Comparison of ENCODE assay signal across 10 mouse cellular contexts in the genomic region with DNA sequence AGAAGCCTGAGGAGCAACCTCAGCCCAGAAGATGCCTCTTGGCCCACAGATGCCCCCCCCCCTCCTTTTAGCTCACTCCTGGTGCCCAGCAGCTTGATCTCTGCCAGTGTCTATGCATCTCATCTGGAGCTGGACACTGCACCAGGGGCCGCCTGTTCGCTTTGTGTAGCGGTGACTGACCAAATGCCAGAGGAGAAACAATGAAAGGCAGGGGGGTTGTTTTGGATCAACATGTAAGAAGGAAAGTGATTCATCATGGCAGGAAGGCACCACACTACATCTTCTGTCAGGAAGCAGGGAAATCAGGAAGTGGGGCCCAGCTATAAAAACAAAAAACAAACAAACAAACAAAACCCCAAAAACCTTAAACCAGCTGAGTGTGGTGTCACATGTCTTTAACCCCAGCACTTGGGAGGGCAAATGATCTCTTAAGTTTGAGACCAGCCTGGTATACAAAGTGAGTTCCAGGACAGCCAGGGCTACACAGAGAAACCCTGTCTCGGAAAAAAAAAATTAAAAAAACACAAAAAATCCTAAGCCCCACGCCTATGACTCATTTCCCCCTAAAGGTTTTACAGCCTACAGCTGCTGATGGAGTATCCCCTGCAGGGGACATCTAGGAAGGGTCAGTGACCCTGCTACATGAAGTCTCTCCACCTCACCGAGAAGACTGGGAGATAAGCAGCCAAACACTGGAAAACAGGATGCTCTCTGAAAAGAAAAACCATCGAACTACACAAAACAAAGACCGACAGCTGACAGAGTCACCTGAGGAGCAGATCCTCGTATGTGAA. TPM values are rescaled to one million over a fixed set of nuclear protein-coding genes. Genes with fewer than 3 reads are reported as not detected.
DNase-seq lines count a peak whose midpoint lies in the region; ATAC-seq and TF ChIP-seq lines count a peak whose summit lies in the region.
"Had no signal": no experiment of that assay in that cellular context is flagged by ENCODE, and none has a peak within 500 bp of the region (broad histone marks: within the 10 kb centered on the region; RNA-seq: fewer than 3 reads in every experiment).

No protein-coding gene starts in this region.

- intact Hi-C loops in heart, adult 2 months (cut with DNase I) = loop anchor here (2.0 to 5.0 kb wide), 2 partner anchors 15 to 39 kb away; no protein-coding TSS in a partner anchor

- H3K27me3 ChIP-seq in heart, adult 2 months (ENCODE audit: control insufficient read depth, insufficient read depth, low read length) = no peaks in the 10 kb centered on the region
- H3K27me3 ChIP-seq in lung, postnatal 0 days (replicated peaks; ENCODE audit: insufficient read depth, low read length) = no peaks in the 10 kb centered on the region
- peaks cover 31% of the 10 kb centered on the region for H3K27me3 ChIP-seq in liver, embryonic 12.5 days (replicated peaks)

- no peak overlapping the region for H3K4me3 ChIP-seq in heart, adult 2 months
- no peak overlapping the region for H3K4me3 ChIP-seq in lung, postnatal 0 days (ENCODE audit: low read depth, low read length)
- H3K4me3 ChIP-seq in embryonic fibroblast, embryonic 13.5 days (ENCODE audit: insufficient read depth, low read length) = no peak overlapping the region
- no peak overlapping the region for H3K4me3 ChIP-seq in liver, embryonic 12.5 days

- no peak for TF ChIP-seq CTCF in heart, adult 2 months (IDR thresholded peaks at IDR 0.05)
- TF ChIP-seq CTCF in lung, postnatal 0 days (IDR thresholded peaks at IDR 0.05) = no peak
- no peak for TF ChIP-seq CTCF in embryonic fibroblast, embryonic 13.5 days (IDR thresholded peaks at IDR 0.05; ENCODE audit: borderline replicate concordance, insufficient read depth, low read length)

- no peaks in the 10 kb centered on the region; the same call in 1 of the 2 replicates for H3K9me3 ChIP-seq in lung, postnatal 0 days (ENCODE audit: low read length)
- H3K9me3 ChIP-seq in liver, embryonic 12.5 days (replicated peaks) = 0 out of 2 replicates have a peak, but pooled peaks cover 4% of the 10 kb centered on the region

- H3K4me2 ChIP-seq in lung, postnatal 0 days (replicated peaks; ENCODE audit: low read depth, low read length) = no peak overlapping the region
- H3K4me2 ChIP-seq in liver, embryonic 12.5 days = no peak overlapping the region

- peak; percentile 53; the same call in 1 of the 2 replicates for ATAC-seq in lung, postnatal 0 days
- no peak for ATAC-seq in liver, embryonic 12.5 days

- H3K4me1 ChIP-seq in heart, adult 2 months (ENCODE audit: control insufficient read depth, insufficient read depth, low read length) = peaks cover 15% of the 10 kb centered on the region
- no peaks in the 10 kb centered on the region for H3K4me1 ChIP-seq in lung, postnatal 0 days (ENCODE audit: insufficient read depth, low read depth, low read length)
- H3K4me1 ChIP-seq in embryonic fibroblast, embryonic 13.5 days (ENCODE audit: control insufficient read depth, insufficient read depth, low read length) = peaks cover 10% of the 10 kb centered on the region
- H3K4me1 ChIP-seq in liver, embryonic 12.5 days = peaks cover 18% of the 10 kb centered on the region

- no peaks in the 10 kb centered on the region for H3K79me2 ChIP-seq in heart, adult 2 months (replicated peaks; ENCODE audit: control insufficient read depth, insufficient read depth, low read length)

- TF ChIP-seq POLR2A in heart, adult 2 months (IDR thresholded peaks at IDR 0.05; ENCODE audit: insufficient read depth, low read depth, low read length) = no peak
- no peak for TF ChIP-seq POLR2A in embryonic fibroblast, embryonic 13.5 days (IDR thresholded peaks at IDR 0.05; ENCODE audit: low read depth, low read length)

- 47% methylated on average over 9 of the region's 9 CpGs for WGBS in heart, adult 2 months
- 50% methylated on average over 9 of the region's 9 CpGs for WGBS in lung, postnatal 0 days
- 44% methylated on average over 9 of the region's 9 CpGs for WGBS in liver, embryonic 12.5 days (ENCODE audit: insufficient replicate concordance)

- no peak overlapping the region for H3K9ac ChIP-seq in heart, adult 2 months (ENCODE audit: low read depth, low read length)
- H3K9ac ChIP-seq in lung, postnatal 0 days (replicated peaks; ENCODE audit: low read depth) = no peak overlapping the region
- H3K9ac ChIP-seq in liver, embryonic 12.5 days = no peak overlapping the region

- no peak for DNase-seq in heart, adult 2 months
- DNase-seq in heart, adult 9 months (ENCODE audit: low spot score in 2 of 2) = no peak
- DNase-seq in lung, postnatal 0 days (ENCODE audit: low spot score) = peak; percentile 27
- no peak for DNase-seq in lung, postnatal 10 days
- no peak for DNase-seq in right cerebral cortex, postnatal 4 days
- DNase-seq in thymus, postnatal 0 days (ENCODE audit: low spot score) = no peak
- DNase-seq: lung, postnatal 14 days; right cerebral cortex, adult 18-20 months had no signal

- H3K36me3 ChIP-seq in heart, adult 2 months (ENCODE audit: control insufficient read depth, insufficient read depth, low read length) = no peaks in the 10 kb centered on the region
- no peaks in the 10 kb centered on the region for H3K36me3 ChIP-seq in lung, postnatal 0 days (ENCODE audit: insufficient read depth, low read length)
- no peaks in the 10 kb centered on the region for H3K36me3 ChIP-seq in liver, embryonic 12.5 days

- no peak for TF ChIP-seq EP300 in heart, adult 2 months (IDR thresholded peaks at IDR 0.05; ENCODE audit: insufficient read depth, low read depth, low read length)
- TF ChIP-seq EP300 in lung, postnatal 0 days (IDR thresholded peaks at IDR 0.05) = no peak

- peak overlapping the region; percentile 72 for H3K27ac ChIP-seq in heart, adult 2 months
- no peak overlapping the region for H3K27ac ChIP-seq in lung, postnatal 0 days (ENCODE audit: low read length)
- H3K27ac ChIP-seq in embryonic fibroblast, embryonic 13.5 days (ENCODE audit: insufficient read depth, low read length) = peak overlapping the region; percentile 2; the same call in 1 of the 2 replicates
- H3K27ac ChIP-seq in liver, embryonic 12.5 days = peak overlapping the region; percentile 3; the same call in 1 of the 2 replicates

RNA-seq across cellular contexts. Expression of gene Pi16, which starts 1.6 kb away (rescaled TPM):
- total RNA-seq in heart, adult 2 months (2021) = 10 to 100 TPM; 24.1 to 40.7 TPM
- 63.1 and 73.5 TPM in 2 replicates for polyA plus RNA-seq in heart, adult 2 months (2012; rRNA removed)
- polyA plus RNA-seq in lung, postnatal 0 days (2015; fragmentation: Nextera tagmentation; extraction: Ambion mirVana) = 2.2 and 2.8 TPM in 2 replicates
- 0.23 and 0.61 TPM in 2 replicates for polyA plus RNA-seq in embryonic fibroblast, embryonic 13.5 days (2011; ENCODE audit: insufficient read length, low read depth, missing spikeins)
- polyA plus RNA-seq in liver, embryonic 12.5 days (2016; fragmentation: Nextera tagmentation; extraction: Ambion mirVana) = 0.37 and 0.59 TPM in 2 replicates
- 3.7 and 4.4 TPM in 2 replicates for polyA plus RNA-seq in thymus, postnatal 0 days (2015; fragmentation: Nextera tagmentation; extraction: Ambion mirVana)

RNA-seq across cellular contexts. Expression of gene Mtch1, which starts 31.9 kb away (rescaled TPM):
- total RNA-seq in heart, adult 2 months (2021) = 100 to 1,000 TPM; 186 to 203 TPM
- 234 and 293 TPM in 2 replicates for polyA plus RNA-seq in heart, adult 2 months (2012; rRNA removed)
- polyA plus RNA-seq in lung, postnatal 0 days (2015; fragmentation: Nextera tagmentation; extraction: Ambion mirVana) = 342 and 350 TPM in 2 replicates
- polyA plus RNA-seq in embryonic fibroblast, embryonic 13.5 days (2011; ENCODE audit: insufficient read length, low read depth, missing spikeins) = 296 and 366 TPM in 2 replicates
- 107 and 109 TPM in 2 replicates for polyA plus RNA-seq in liver, embryonic 12.5 days (2016; fragmentation: Nextera tagmentation; extraction: Ambion mirVana)
- 144 and 154 TPM in 2 replicates for polyA plus RNA-seq in thymus, postnatal 0 days (2015; fragmentation: Nextera tagmentation; extraction: Ambion mirVana)

RNA-seq across cellular contexts. Expression of gene Fgd2, which starts 44.8 kb away (rescaled TPM):
- total RNA-seq in heart, adult 2 months (2021) = 1 to 10 TPM; 1.9 to 2.4 TPM
- polyA plus RNA-seq in heart, adult 2 months (2012; rRNA removed) = 5.9 and 9.2 TPM in 2 replicates
- polyA plus RNA-seq in lung, postnatal 0 days (2015; fragmentation: Nextera tagmentation; extraction: Ambion mirVana) = 11.9 and 14.2 TPM in 2 replicates
- 0.44 TPM in 1 of 2 replicates, not detected in the other for polyA plus RNA-seq in embryonic fibroblast, embryonic 13.5 days (2011; ENCODE audit: insufficient read length, low read depth, missing spikeins)
- 5.1 and 5.9 TPM in 2 replicates for polyA plus RNA-seq in liver, embryonic 12.5 days (2016; fragmentation: Nextera tagmentation; extraction: Ambion mirVana)
- polyA plus RNA-seq in thymus, postnatal 0 days (2015; fragmentation: Nextera tagmentation; extraction: Ambion mirVana) = 6.8 and 7.2 TPM in 2 replicates

RNA-seq across cellular contexts. Expression of gene BC004004, which starts 47.3 kb away (rescaled TPM):
- total RNA-seq in heart, adult 2 months (2021) = 100 to 1,000 TPM; 264 to 318 TPM
- polyA plus RNA-seq in heart, adult 2 months (2012; rRNA removed) = 184 and 264 TPM in 2 replicates
- polyA plus RNA-seq in lung, postnatal 0 days (2015; fragmentation: Nextera tagmentation; extraction: Ambion mirVana) = 105 and 109 TPM in 2 replicates
- polyA plus RNA-seq in embryonic fibroblast, embryonic 13.5 days (2011; ENCODE audit: insufficient read length, low read depth, missing spikeins) = 103 and 112 TPM in 2 replicates
- 51.5 and 54.6 TPM in 2 replicates for polyA plus RNA-seq in liver, embryonic 12.5 days (2016; fragmentation: Nextera tagmentation; extraction: Ambion mirVana)
- 92.2 and 95.2 TPM in 2 replicates for polyA plus RNA-seq in thymus, postnatal 0 days (2015; fragmentation: Nextera tagmentation; extraction: Ambion mirVana)

RNA-seq across cellular contexts. Expression of gene Ppil1, which starts 51.9 kb away (rescaled TPM):
- total RNA-seq in heart, adult 2 months (2021) = 10 to 100 TPM; 28.4 to 31.1 TPM
- 33.2 and 41.7 TPM in 2 replicates for polyA plus RNA-seq in heart, adult 2 months (2012; rRNA removed)
- polyA plus RNA-seq in lung, postnatal 0 days (2015; fragmentation: Nextera tagmentation; extraction: Ambion mirVana) = 39.7 and 44.5 TPM in 2 replicates
- polyA plus RNA-seq in embryonic fibroblast, embryonic 13.5 days (2011; ENCODE audit: insufficient read length, low read depth, missing spikeins) = 31.5 and 36.8 TPM in 2 replicates
- polyA plus RNA-seq in liver, embryonic 12.5 days (2016; fragmentation: Nextera tagmentation; extraction: Ambion mirVana) = 123 and 126 TPM in 2 replicates
- polyA plus RNA-seq in thymus, postnatal 0 days (2015; fragmentation: Nextera tagmentation; extraction: Ambion mirVana) = 118 and 133 TPM in 2 replicates

Comparison
In these comparisons a context has a peak if more than half of its experiments do, and no peak if none do; other contexts are left out.
1. RNA of gene Pi16, which starts 1.6 kb away (polyA plus RNA-seq): 63.1 to 73.5 TPM in heart, adult 2 months; 3.7 to 4.4 TPM in thymus, postnatal 0 days, 2.2 to 2.8 TPM in lung, postnatal 0 days, 0.23 to 0.61 TPM in embryonic fibroblast, embryonic 13.5 days and 0.37 to 0.59 TPM in liver, embryonic 12.5 days; every median in the first group is over 10 times any median in the second.